Mouse (Mus musculus) spleen, postnatal 36 days (tissue): ENCODE data around the gene Hoxc6.

Experiments
- DNase-seq, 2 experiments: peaks; one replicate each; pipeline ENCODE4 v3.0.0; 2022; ENCODE audit warnings: low spot score in 2 of 2, mixed read lengths in 1 of 2

The Hoxc6 gene

GRCm38 (mm10) chr15:102997939-102998355 lies at the start of gene Hoxc6:
Gene Hoxc6 (plus strand): TSS chr15:102998257.
- DNase-seq, result no peak

GRCm38 (mm10) chr15:102948842-102949241 lies 49.2 kb upstream of the Hoxc6 start:
- DNase-seq, result no peak

GRCm38 (mm10) chr15:102949696-102950095 lies 48.4 kb upstream of the Hoxc6 start:
- no peak for DNase-seq

GRCm38 (mm10) chr15:102950877-102951276 lies 47.2 kb upstream of the Hoxc6 start:
- DNase-seq, result no peak

GRCm38 (mm10) chr15:102953561-102953960 lies 44.5 kb upstream of the Hoxc6 start:
- DNase-seq, result no peak

- DNase-seq, result no peak
Observed at GRCm38 (mm10) chr15:102954192-102955006, 43.7 kb upstream of the Hoxc6 start, which contains the start of gene Hoxc11. Gene Hoxc11 (plus strand): TSS chr15:102954427.

- no peak for DNase-seq
Observed at GRCm38 (mm10) chr15:102955007-102955382, 43.1 kb upstream of the Hoxc6 start.

- no peak for DNase-seq
Observed at GRCm38 (mm10) chr15:102955833-102956640, 42.0 kb upstream of the Hoxc6 start.

- DNase-seq, result no peak
Observed at GRCm38 (mm10) chr15:102956906-102957305, 41.2 kb upstream of the Hoxc6 start.

- DNase-seq, result no peak
Observed at GRCm38 (mm10) chr15:102959663-102960191, 38.3 kb upstream of the Hoxc6 start.

GRCm38 (mm10) chr15:102961728-102962127 lies 36.3 kb upstream of the Hoxc6 start:
- no peak for DNase-seq

- no peak for DNase-seq
Observed at GRCm38 (mm10) chr15:102962492-102962891, 35.6 kb upstream of the Hoxc6 start.

- no peak for DNase-seq
Observed at GRCm38 (mm10) chr15:102963259-102963658, 34.8 kb upstream of the Hoxc6 start.

GRCm38 (mm10) chr15:102963671-102964640 lies 34.1 kb upstream of the Hoxc6 start:
- no peak for DNase-seq

GRCm38 (mm10) chr15:102965003-102965891 lies 32.8 kb upstream of the Hoxc6 start:
- DNase-seq, result no peak

GRCm38 (mm10) chr15:102965892-102966775 lies 31.9 kb upstream of the Hoxc6 start:
- peak; percentile 35 to 37 for DNase-seq

- no peak for DNase-seq
Observed at GRCm38 (mm10) chr15:102966776-102967311, 31.2 kb upstream of the Hoxc6 start, which contains the start of gene Hoxc10. Gene Hoxc10 (plus strand): TSS chr15:102966796.

GRCm38 (mm10) chr15:102967312-102967510 lies 30.8 kb upstream of the Hoxc6 start, which contains the start of gene Hoxc5:
Gene Hoxc5 (plus strand): TSS chr15:102967443.
- no peak for DNase-seq
